Mouse (Mus musculus) CH12.LX (cell line): ENCODE results near the gene Rccd1. TPM values are rescaled to one million over a fixed set of nuclear protein-coding genes. Genes with fewer than 3 reads are reported as not detected.
A peak's percentile ranks its signal among the peaks of the same experiment; 100 is the strongest.

Experiments
- DNase-seq: peaks from one replicate; pipeline ENCODE4 v3.0.0-alpha.2; 2013; ENCODE audit errors: extremely low read depth
- H3K27ac ChIP-seq: 2 replicates; pipeline ENCODE4 v1.5.1; 2012; ENCODE audit warnings: low read depth, mild to moderate bottlenecking, control low read depth, moderate library complexity; ENCODE audit not compliant: insufficient read depth
- H3K27me3 ChIP-seq: replicated peaks from 2 replicates; pipeline ENCODE3; 2012; ENCODE audit warnings: inconsistent platforms
- H3K36me3 ChIP-seq, 2 experiments: replicated peaks in 1 of 2; 2 replicates each; pipeline versions ENCODE3 to v1.6.1; 2012; ENCODE audit warnings: inconsistent platforms in 1 of 2, low read length in 1 of 2, mild to moderate bottlenecking in 1 of 2, mixed read lengths in 1 of 2, moderate library complexity in 1 of 2; ENCODE audit not compliant: control insufficient read depth in 1 of 2, insufficient read depth in 1 of 2
- H3K4me1 ChIP-seq, 2 experiments: 2 replicates each; pipeline ENCODE4 v1.6.1; 2012; ENCODE audit warnings: inconsistent platforms in 1 of 2, moderate library complexity in 1 of 2; ENCODE audit not compliant: insufficient read depth in 2 of 2, control insufficient read depth in 1 of 2
- H3K4me2 ChIP-seq: 2 replicates; pipeline ENCODE4 v1.6.1; 2012; ENCODE audit warnings: low read depth, mild to moderate bottlenecking, control low read depth; ENCODE audit not compliant: poor library complexity, insufficient read depth, severe bottlenecking
- H3K4me3 ChIP-seq, 3 experiments: fragments of 150-350 bp in 1 of 3; sonication (generic) in 1 of 3; replicated peaks in 1 of 3; 2 replicates each; pipeline versions ENCODE3 to v1.5.1; 2011 to 2012; ENCODE audit warnings: low read depth in 2 of 3, low read length in 2 of 3, mild to moderate bottlenecking in 2 of 3, moderate library complexity in 2 of 3, control low read depth in 1 of 3, improper control_type of control experiment in 1 of 3, inconsistent platforms in 1 of 3, mixed read lengths in 1 of 3; ENCODE audit not compliant: poor library complexity in 1 of 3
- H3K79me2 ChIP-seq: replicated peaks from 2 replicates; pipeline ENCODE4 v1.6.1; 2012; ENCODE audit warnings: mild to moderate bottlenecking, moderate library complexity; ENCODE audit not compliant: control insufficient read depth, poor library complexity, insufficient read depth, severe bottlenecking; ENCODE audit errors: extremely low read depth
- H3K9ac ChIP-seq: 2 replicates; pipeline ENCODE4 v1.6.1; 2012; ENCODE audit warnings: low read depth, mild to moderate bottlenecking, control low read depth, moderate library complexity; ENCODE audit not compliant: insufficient read depth
- H3K9me3 ChIP-seq: replicated peaks from 2 replicates; pipeline ENCODE3; 2012; ENCODE audit warnings: low read length, inconsistent platforms, mixed read lengths
- BHLHE40 ChIP-seq: IDR thresholded peaks from 2 replicates; pipeline ENCODE4 v1.6.1; 2011; ENCODE audit warnings: mild to moderate bottlenecking, low read depth, low read length, improper control_type of control experiment
- CHD2 ChIP-seq: IDR thresholded peaks from 2 replicates; pipeline ENCODE4 v1.6.1; 2011; ENCODE audit warnings: low read length, improper control_type of control experiment
- CTCF ChIP-seq, 2 experiments: IDR thresholded peaks in 1 of 2; conservative IDR thresholded peaks in 1 of 2; 2 replicates each; pipeline ENCODE4 v1.5.1; 2011 to 2012; ENCODE audit warnings: low read depth in 2 of 2, low read length in 2 of 2, improper control_type of control experiment in 1 of 2, inconsistent platforms in 1 of 2, mild to moderate bottlenecking in 1 of 2, moderate library complexity in 1 of 2
- ELF1 ChIP-seq: IDR thresholded peaks from 2 replicates; pipeline ENCODE4 v1.6.1; 2014; ENCODE audit warnings: low read depth, mild to moderate bottlenecking, inconsistent platforms, low read length, improper control_type of control experiment
- EP300 ChIP-seq: IDR thresholded peaks from 2 replicates; pipeline ENCODE4 v1.6.1; 2011; ENCODE audit warnings: low read length, improper control_type of control experiment
- ETS1 ChIP-seq: conservative IDR thresholded peaks from 2 replicates; pipeline ENCODE4 v1.6.1; 2012; ENCODE audit warnings: low read depth, mild to moderate bottlenecking, inconsistent platforms, low read length, improper control_type of control experiment, moderate library complexity
- HCFC1 ChIP-seq: IDR thresholded peaks from 2 replicates; pipeline ENCODE4 v1.6.1; 2012; ENCODE audit warnings: low read depth, mild to moderate bottlenecking, inconsistent platforms, low read length, improper control_type of control experiment
- JUN ChIP-seq: IDR thresholded peaks from 2 replicates; pipeline ENCODE4 v1.6.1; 2011; ENCODE audit warnings: low read depth, mild to moderate bottlenecking, low read length, improper control_type of control experiment, moderate library complexity; ENCODE audit not compliant: insufficient read depth
- JUND ChIP-seq: conservative IDR thresholded peaks from 2 replicates; pipeline ENCODE4 v1.6.1; 2011; ENCODE audit warnings: low read depth, low read length, improper control_type of control experiment
- KAT2A ChIP-seq: IDR thresholded peaks from 2 replicates; pipeline ENCODE4 v1.6.1; 2012; ENCODE audit warnings: low read length, improper control_type of control experiment, inconsistent platforms; ENCODE audit not compliant: insufficient replicate concordance
- MAZ ChIP-seq: IDR thresholded peaks from 2 replicates; pipeline ENCODE4 v1.6.1; 2012; ENCODE audit warnings: low read depth, mild to moderate bottlenecking, inconsistent platforms, low read length, improper control_type of control experiment, moderate library complexity
- MEF2A ChIP-seq: IDR thresholded peaks from 2 replicates; pipeline ENCODE4 v1.6.1; 2014; ENCODE audit warnings: low read depth, mild to moderate bottlenecking, inconsistent platforms, low read length, improper control_type of control experiment, borderline replicate concordance
- MXI1 ChIP-seq: IDR thresholded peaks from 2 replicates; pipeline ENCODE4 v1.6.1; 2011; ENCODE audit warnings: mild to moderate bottlenecking, low read depth, low read length, improper control_type of control experiment
- MYC ChIP-seq: IDR thresholded peaks from 2 replicates; pipeline ENCODE4 v1.6.1; 2011; ENCODE audit warnings: low read depth, mild to moderate bottlenecking, improper control_type of control experiment, low read length
- NELFE ChIP-seq: IDR thresholded peaks from 2 replicates; pipeline ENCODE4 v1.6.1; 2011; ENCODE audit warnings: low read depth, low read length, improper control_type of control experiment
- POLR2A ChIP-seq: IDR thresholded peaks from 2 replicates; pipeline ENCODE4 v1.6.1; 2011; ENCODE audit warnings: low read depth, mild to moderate bottlenecking, improper control_type of control experiment, low read length
- USF1 ChIP-seq: IDR thresholded peaks from 2 replicates; pipeline ENCODE4 v1.6.1; 2014; ENCODE audit warnings: low read depth, mild to moderate bottlenecking, inconsistent platforms, low read length, improper control_type of control experiment
- USF2 ChIP-seq: conservative IDR thresholded peaks from 2 replicates; pipeline ENCODE4 v1.6.1; 2011; ENCODE audit warnings: low read depth, low read length, improper control_type of control experiment
- ZC3H11A ChIP-seq: IDR thresholded peaks from 2 replicates; pipeline ENCODE4 v1.6.1; 2012; ENCODE audit warnings: low read depth, mild to moderate bottlenecking, inconsistent platforms, low read length, improper control_type of control experiment
- ZNF384 ChIP-seq: IDR thresholded peaks from 2 replicates; pipeline ENCODE4 v1.6.1; 2012; ENCODE audit warnings: low read depth, low read length, improper control_type of control experiment, inconsistent platforms
- dilution Hi-C: fragments of 300-500 bp; cut with MboI; formaldehyde crosslinking; loops from 2 replicates; pipeline ENCODE4 v1.14.3; 2020; ENCODE audit warnings: low sequenced_read_pairs; ENCODE audit not compliant: extremely low pct_unique_long_range_greater_than_20kb, extremely low pct_ligation_motif_present
- in situ Hi-C: fragments of 300-500 bp; cut with MboI; formaldehyde crosslinking; loops from 3 replicates; pipeline ENCODE4 v1.14.3; 2019; ENCODE audit warnings: low sequenced_read_pairs, low pct_ligation_motif_present, low pct_unique_long_range_greater_than_20kb, mixed read lengths
- polyA plus RNA-seq: library from polyadenylated mRNA; unstranded; fragments of >175 nt; gene quantifications from 2 replicates; pipeline ENCODE4 v1.2.1, GENCODE M21; 2012; ENCODE audit warnings: low read depth; ENCODE audit not compliant: insufficient read length
- total RNA-seq, 2 experiments: library from RNA; depleted of rRNA; stranded (reverse); fragments of 300-350 nt in 1 of 2; fragments of >200 nt in 1 of 2; gene quantifications; 2 replicates each; pipeline ENCODE4 v1.2.3; 2012 to 2014

Gene Rccd1
- total and polyA plus RNA-seq, 3 experiments = 17.4 to 18.5 (median 18.3) TPM

- in situ Hi-C loops = no loop called here
- peak overlapping the region; percentile 73 for H3K4me2 ChIP-seq
Observed at GRCm38 (mm10) chr7:80298754-80299153, 25.5 kb downstream of the Rccd1 start.

GRCm38 (mm10) chr7:80297041-80297440 is 27.2 kb downstream of the Rccd1 start:
- Histone ChIP-seq H3K9ac (peak overlapping the region; percentile 45; the same call in 1 of the 2 replicates), H3K4me2 (peak overlapping the region; percentile 84), H3K27ac (peak overlapping the region; percentile 18; the same call in 1 of the 2 replicates), H3K79me2 (peaks cover 72% of the 10 kb centered on the region), H3K4me3 (no peak overlapping the region), H3K9me3 (no peaks in the 10 kb centered on the region), H3K4me1 (peaks cover 14 to 47% of the 10 kb centered on the region in 2 experiments), H3K36me3 (peaks cover 17 to 50% of the 10 kb centered on the region in 2 experiments), H3K27me3 (no peaks in the 10 kb centered on the region)
- no peak for TF ChIP-seq MYC
- TF ChIP-seq EP300 = no peak
- TF ChIP-seq KAT2A = no peak
- TF ChIP-seq USF1 = no peak
- TF ChIP-seq ZC3H11A = no peak
- TF ChIP-seq CHD2 = no peak
- TF ChIP-seq HCFC1 = no peak
- no peak for TF ChIP-seq ETS1
- TF ChIP-seq MAZ = no peak
- TF ChIP-seq BHLHE40 = no peak
- TF ChIP-seq POLR2A = no peak
- TF ChIP-seq NELFE = no peak
- no peak for TF ChIP-seq MXI1
- no peak for TF ChIP-seq ZNF384
- TF ChIP-seq JUN = no peak
- DNase-seq = no peak
- dilution Hi-C loops (no loop called here), in situ Hi-C loops (no loop called here)

More at GRCm38 (mm10) chr7:80298754-80299153, 25.5 kb downstream of the Rccd1 start:
- Histone ChIP-seq H3K9ac (0 out of 2 replicates have a peak overlapping the region, but pooled peaks have one; percentile 25), H3K4me3 (no peak overlapping the region), H3K27ac (no peak overlapping the region), H3K4me1 (peaks cover 14 to 46% of the 10 kb centered on the region in 2 experiments), H3K9me3 (no peaks in the 10 kb centered on the region), H3K79me2 (peaks cover 82% of the 10 kb centered on the region), H3K27me3 (no peaks in the 10 kb centered on the region), H3K36me3 (peaks cover 29 to 60% of the 10 kb centered on the region in 2 experiments)
- dilution Hi-C loops = no loop called here
- DNase-seq = peak; percentile 23
- TF ChIP-seq ELF1 (no peak), USF2 (no peak), JUN (peak; percentile 19), MEF2A (peak; percentile 55; the same call in 1 of the 2 replicates), MYC (no peak), JUND (0 out of 2 replicates have a peak, but pooled peaks have one; percentile 17), USF1 (no peak), BHLHE40 (peak; percentile 16; the same call in 1 of the 2 replicates), CTCF (conservative IDR thresholded peaks at IDR 0.05 in 1 of 2, IDR thresholded peaks at IDR 0.05 in 1 of 2; ENCODE audit: low read depth in 2 of 2, low read length in 2 of 2) (no peak)
